Mouse (Mus musculus) CD4-positive naive resting alpha-beta T cell, adult 57 days (primary cell): ENCODE data around the gene Cdk14. TPM values are rescaled to one million over a fixed set of nuclear protein-coding genes. Genes with fewer than 3 reads are reported as not detected.

ENCODE experiments used
- total RNA-seq: library from RNA; stranded (reverse); gene quantifications from one replicate; pipeline ENCODE4 v1.2.4, GENCODE M21; 2023

Cdk14 gene
- total RNA-seq: 0.95 TPM

GRCm38 (mm10) chr5:5419992-5420455 is at the start of gene Cdk14:
Gene Cdk14, minus strand, starts transcription at chr5:5420312.

GRCm38 (mm10) chr5:4757902-4758301 is 662.2 kb downstream of the Cdk14 start, which contains the start of gene Fzd1:
Gene Fzd1, minus strand, starts transcription at chr5:4758035.

Other genes starting within 250 kb of the Cdk14 start
- not detected for gene 1700015F17Rik, start 58.8 kb upstream of the Cdk14 start, total RNA-seq
- 1.0 TPM for gene Cldn12, start 94.6 kb upstream of the Cdk14 start, total RNA-seq
- 14.2 TPM for gene Gtpbp10, start 139.2 kb upstream of the Cdk14 start, total RNA-seq
- not detected for gene Gm8773, start 153.5 kb upstream of the Cdk14 start, total RNA-seq
- not detected for gene Cfap69, start 243.9 kb upstream of the Cdk14 start, total RNA-seq